Mouse (Mus musculus) v-Abl transformed pro-B cells (cell line): Measurements from ENCODE around the gene Gm128.

ENCODE experiments used
- in situ Hi-C, 2 experiments: fragments of 400-800 bp; cut with MboI; formaldehyde crosslinking; loops; one replicate each; pipeline ENCODE4 v1.15.1; 2025; ENCODE audit not compliant: unreplicated experiment in 2 of 2

Gm128 gene

GRCm38 (mm10) chr3:95241498-95241897, at the start of gene Gm128:
TSS of gene Gm128 (minus strand) at chr3:95241598.
- in situ Hi-C loops = no loop called here

GRCm38 (mm10) chr3:95291041-95291440, 49.6 kb upstream of the Gm128 start:
- in situ Hi-C loops = no loop called here

GRCm38 (mm10) chr3:95290156-95290555, 48.8 kb upstream of the Gm128 start:
- in situ Hi-C loops = no loop called here

GRCm38 (mm10) chr3:95289419-95289818, 48.0 kb upstream of the Gm128 start:
- in situ Hi-C loops = no loop called here

GRCm38 (mm10) chr3:95287541-95287940, 46.1 kb upstream of the Gm128 start:
- in situ Hi-C loops = no loop called here

- in situ Hi-C loops = no loop called here
Observed at GRCm38 (mm10) chr3:95286510-95286909, 45.1 kb upstream of the Gm128 start.

GRCm38 (mm10) chr3:95286011-95286410, 44.6 kb upstream of the Gm128 start:
- in situ Hi-C loops = no loop called here

- in situ Hi-C loops = no loop called here
Observed at GRCm38 (mm10) chr3:95285390-95285789, 44.0 kb upstream of the Gm128 start.

- in situ Hi-C loops = no loop called here
Observed at GRCm38 (mm10) chr3:95284501-95285281, 43.3 kb upstream of the Gm128 start.

- in situ Hi-C loops = no loop called here
Observed at GRCm38 (mm10) chr3:95284062-95284461, 42.7 kb upstream of the Gm128 start.

- in situ Hi-C loops = no loop called here
Observed at GRCm38 (mm10) chr3:95283589-95283941, 42.2 kb upstream of the Gm128 start.

GRCm38 (mm10) chr3:95282865-95283588, 41.6 kb upstream of the Gm128 start:
- in situ Hi-C loops = no loop called here

- in situ Hi-C loops = no loop called here
Observed at GRCm38 (mm10) chr3:95282381-95282864, 41.0 kb upstream of the Gm128 start.

- in situ Hi-C loops = no loop called here
Observed at GRCm38 (mm10) chr3:95281216-95282126, 40.1 kb upstream of the Gm128 start, which contains the start of the genes Mindy1 and Prune1. TSS of gene Mindy1 (plus strand) at chr3:95281345. TSS of gene Prune1 (minus strand) at chr3:95282076.

- in situ Hi-C loops = no loop called here
Observed at GRCm38 (mm10) chr3:95280747-95281146, 39.3 kb upstream of the Gm128 start.

- in situ Hi-C loops = no loop called here
Observed at GRCm38 (mm10) chr3:95277149-95277551, 35.8 kb upstream of the Gm128 start.

GRCm38 (mm10) chr3:95276428-95276934, 35.1 kb upstream of the Gm128 start:
- in situ Hi-C loops = no loop called here

- in situ Hi-C loops = no loop called here
Observed at GRCm38 (mm10) chr3:95275161-95275560, 33.8 kb upstream of the Gm128 start.

- in situ Hi-C loops = loop anchor here in 1 of 2 experiments (25.0 kb wide), 1 partner anchor 137 kb away; the partner anchor contains the start of genes Lysmd1, Scnm1 and Tnfaip8l2
Observed at GRCm38 (mm10) chr3:95274453-95274852, 33.1 kb upstream of the Gm128 start.

- in situ Hi-C loops = loop anchor here in 1 of 2 experiments (25.0 kb wide), 1 partner anchor 136 kb away; the partner anchor contains the start of genes Lysmd1, Scnm1 and Tnfaip8l2
Observed at GRCm38 (mm10) chr3:95273471-95273870, 32.1 kb upstream of the Gm128 start.
